Mouse (Mus musculus) heart, postnatal 10 days (tissue): Measurements from ENCODE around the gene Casp7. TPM values are rescaled to one million over a fixed set of nuclear protein-coding genes. Genes with fewer than 3 reads are reported as not detected.
A peak's percentile ranks its signal among the peaks of the same experiment; 100 is the strongest.
"Not testable (repeated sequence)": the region's sequence is repeated elsewhere in the genome, so short reads cannot be mapped to it uniquely, and the experiment has no call there.

ENCODE experiments used
- DNase-seq, 2 experiments: peaks; one replicate each; pipeline ENCODE4 v3.0.0; 2021
- intact Hi-C: fragments of 180-260 bp; cut with DNase I; formaldehyde crosslinking; loops from one replicate; pipeline ENCODE4 v1.15.1; 2025
- total RNA-seq, 2 experiments: library from RNA; stranded (reverse); gene quantifications; 2 replicates each; pipeline ENCODE4 v1.2.3; 2021

The Casp7 gene
- 10 to 100 TPM; 20.7 to 23.8 TPM for total RNA-seq

DNA sequence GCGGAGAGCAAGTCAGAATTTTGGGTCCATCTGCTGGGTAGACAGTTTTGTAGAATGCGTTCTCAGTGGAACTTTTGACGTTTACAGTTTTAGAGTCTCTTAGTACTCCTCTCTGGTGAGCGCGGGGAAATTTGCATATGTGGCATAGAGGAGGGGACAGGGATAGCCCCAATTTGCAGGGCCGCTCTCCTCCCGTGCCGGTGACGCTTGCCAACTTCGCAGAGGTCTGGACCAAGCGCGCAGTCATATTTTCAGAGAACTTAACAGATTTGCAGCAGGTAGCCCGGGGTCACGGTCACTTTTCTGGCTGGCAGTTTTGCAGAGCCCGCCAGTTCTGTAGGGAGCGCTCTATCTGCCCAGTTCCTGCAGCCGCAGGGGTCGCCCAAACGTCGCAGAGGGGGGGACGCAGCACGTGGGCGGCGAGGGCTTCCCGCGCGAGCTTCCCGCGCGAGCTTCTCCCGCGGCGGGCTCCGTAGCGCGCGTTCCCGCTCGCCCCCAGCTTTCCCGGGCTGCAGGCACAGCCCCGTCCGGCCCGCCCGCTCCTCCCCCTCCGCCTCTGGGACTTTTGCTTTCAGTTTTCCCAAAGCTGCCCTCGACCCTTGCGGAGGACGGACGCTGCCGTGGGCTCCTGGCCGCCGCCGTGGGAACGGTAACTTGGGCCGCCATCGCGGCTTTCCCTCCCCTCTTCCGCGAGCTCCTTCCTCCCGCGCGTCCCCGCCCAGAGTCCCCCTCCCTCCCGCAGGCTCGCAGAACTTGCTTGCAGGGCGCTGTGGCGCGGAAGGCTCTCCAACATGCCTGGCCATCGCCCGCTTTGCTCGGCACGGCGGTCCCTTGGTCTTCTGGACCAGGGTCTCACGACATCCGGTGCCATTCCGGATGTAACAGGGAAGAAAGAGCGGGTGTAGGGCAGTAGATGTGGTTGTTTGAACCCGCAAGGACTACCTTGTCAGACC is at the start of gene Casp7:
TSS of gene Casp7 (plus strand) at position 461 of the 953 bp plus-strand sequence.
- peak; percentile 80 to 83 for DNase-seq
- intact Hi-C loops = no loop called here

DNA sequence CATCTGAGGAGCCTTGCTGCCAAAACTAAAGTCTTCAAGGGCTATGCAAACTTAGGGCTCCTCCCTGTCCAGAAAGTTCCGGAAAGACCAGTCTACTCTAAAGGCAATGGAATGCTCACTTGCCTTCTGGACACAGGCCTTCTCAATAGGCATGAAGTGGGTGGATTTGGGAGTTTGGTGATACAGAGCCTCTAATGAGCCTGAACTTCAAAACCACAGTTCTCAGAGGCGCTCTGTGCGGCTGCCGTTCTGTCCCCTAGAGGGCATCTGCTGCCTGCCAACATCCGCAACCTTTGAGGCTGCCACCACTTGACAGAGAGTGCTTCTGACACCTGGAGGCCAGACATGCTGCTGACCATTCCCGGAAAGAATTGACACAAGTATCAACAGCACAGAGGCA is 47.6 kb upstream of the Casp7 start:
- DNase-seq = peak; percentile 46 to 55
- intact Hi-C loops = no loop called here

DNA sequence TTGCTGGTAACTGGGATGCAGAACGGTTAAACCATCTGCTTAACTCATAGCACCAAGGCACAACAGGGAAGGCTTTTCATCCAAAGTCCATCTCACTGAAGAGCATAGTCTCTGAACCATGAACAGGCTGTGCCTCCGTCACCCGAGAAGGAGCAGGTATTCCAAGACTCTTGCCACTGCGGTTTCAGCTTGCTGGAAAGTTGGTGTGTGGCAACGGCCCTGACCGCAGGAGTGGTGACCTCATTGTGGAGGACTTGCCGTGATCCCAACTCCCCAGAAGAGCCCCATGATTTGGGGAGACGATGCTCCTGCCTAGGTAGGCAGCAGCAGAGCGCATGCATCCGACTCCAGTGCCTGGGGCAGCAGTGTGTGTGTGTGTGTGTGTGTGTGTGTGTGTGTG is 43.2 kb upstream of the Casp7 start:
- intact Hi-C loops = no loop called here

DNA sequence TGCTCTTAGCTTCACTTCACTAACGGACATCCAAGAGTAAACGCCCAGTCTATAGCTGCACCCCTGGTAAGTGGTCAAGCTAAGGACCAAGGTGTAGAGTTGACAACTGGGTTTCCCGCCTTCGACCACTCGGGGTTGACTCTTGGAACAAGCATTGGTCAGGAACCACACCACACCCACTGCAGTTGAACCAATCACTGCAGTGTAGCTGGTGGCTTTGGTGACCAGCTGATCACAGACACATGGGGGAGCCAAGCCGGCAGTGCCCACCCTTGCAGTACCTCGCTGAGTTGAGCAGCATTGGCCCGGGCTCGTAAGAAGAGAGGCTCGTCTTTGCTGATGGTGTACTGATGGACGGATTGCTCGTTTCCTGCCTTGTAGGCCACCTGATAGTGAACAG is 41.7 kb upstream of the Casp7 start:
- intact Hi-C loops = loop anchor here (5.0 kb wide), 1 partner anchor 37 kb away; the partner anchor contains the start of gene Nrap
- no peak for DNase-seq

More for the DNA sequence above, 43.2 kb upstream of the Casp7 start:
- no peak for DNase-seq

DNA sequence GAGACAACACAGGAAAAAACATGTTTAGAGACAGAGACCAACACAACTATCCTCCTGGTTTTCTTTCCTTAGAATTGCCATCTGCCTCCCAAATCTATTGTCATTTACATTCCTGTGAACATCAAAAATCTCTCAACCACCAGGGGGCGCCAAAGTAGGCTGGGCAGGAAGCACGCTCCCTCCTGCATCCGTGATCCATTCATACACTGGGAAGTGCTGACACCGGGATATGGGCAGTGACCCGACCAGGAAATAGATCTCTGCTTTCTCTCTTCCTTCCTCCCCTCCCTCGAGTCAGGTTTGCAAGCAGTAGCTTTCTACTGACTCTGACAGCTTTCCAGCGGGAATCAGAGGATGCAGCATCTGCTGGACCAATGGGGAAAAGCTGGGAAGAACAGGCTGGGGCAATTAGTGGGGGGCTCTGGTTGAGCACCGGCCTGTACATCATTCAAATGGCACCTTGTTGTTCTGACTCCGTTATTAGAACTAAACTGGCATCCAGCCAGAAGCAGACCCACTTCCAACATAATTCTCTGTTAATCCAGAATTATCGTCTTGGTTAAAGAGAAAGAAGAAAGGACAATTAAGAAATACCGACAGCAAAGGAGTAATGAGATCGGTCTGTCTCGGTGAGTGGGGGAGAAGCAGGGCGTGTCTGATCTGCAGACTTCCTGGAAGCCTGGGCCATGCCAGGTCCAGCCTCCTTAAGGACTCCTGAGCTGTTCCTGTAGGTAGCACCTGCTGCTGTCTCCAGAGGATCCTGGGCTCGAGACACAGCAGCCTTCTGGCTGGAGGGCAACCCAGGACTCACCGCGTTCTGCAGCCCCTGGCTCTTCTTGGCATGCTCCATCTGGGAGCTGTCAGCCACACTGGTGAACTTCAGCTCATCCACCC is 40.2 kb upstream of the Casp7 start:
- DNase-seq = peak; percentile 76 to 86
- intact Hi-C loops = loop anchor here (5.0 kb wide), 1 partner anchor 36 kb away; the partner anchor contains the start of gene Nrap

DNA sequence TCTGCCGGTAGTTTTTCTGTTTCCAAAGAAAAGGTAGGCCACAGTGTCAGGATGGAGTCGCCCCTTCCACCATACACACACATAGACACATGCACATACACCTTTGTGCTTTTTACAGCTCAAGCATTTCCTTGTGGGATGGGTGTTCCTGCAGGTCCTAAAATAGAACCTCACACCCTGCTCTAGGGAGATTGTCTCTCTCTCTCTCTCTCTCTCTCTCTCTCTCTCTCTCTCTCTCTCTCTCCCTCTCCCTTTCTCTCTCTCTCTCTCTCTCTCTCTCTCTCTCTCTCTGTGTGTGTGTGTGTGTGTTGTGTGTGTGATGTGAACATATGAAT is 39.6 kb upstream of the Casp7 start:
- DNase-seq = not testable (repeated sequence)
- intact Hi-C loops = loop anchor here (5.0 kb wide), 1 partner anchor 35 kb away; the partner anchor contains the start of gene Nrap

DNA sequence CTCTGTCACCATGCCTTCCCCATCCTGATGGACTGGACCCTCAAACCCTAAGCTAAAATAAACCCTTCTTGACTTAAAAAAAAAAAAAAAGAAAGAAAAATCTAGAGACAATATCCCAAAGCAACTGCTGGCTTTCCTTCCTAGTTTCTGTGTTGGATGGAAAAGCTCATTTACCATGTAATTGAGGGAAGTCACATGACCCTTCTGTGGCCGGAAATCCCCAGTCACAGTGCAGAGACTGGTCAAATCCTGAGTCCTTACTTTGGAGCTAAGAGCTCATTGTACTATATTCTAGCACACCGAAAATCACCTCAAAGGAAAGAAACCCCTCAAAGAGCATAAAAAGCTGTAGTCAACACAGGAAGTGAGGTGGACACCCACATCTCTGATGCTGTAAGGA is 38.0 kb upstream of the Casp7 start:
- DNase-seq = no peak
- intact Hi-C loops = loop anchor here (5.0 kb wide), 1 partner anchor 33 kb away; the partner anchor contains the start of gene Nrap

DNA sequence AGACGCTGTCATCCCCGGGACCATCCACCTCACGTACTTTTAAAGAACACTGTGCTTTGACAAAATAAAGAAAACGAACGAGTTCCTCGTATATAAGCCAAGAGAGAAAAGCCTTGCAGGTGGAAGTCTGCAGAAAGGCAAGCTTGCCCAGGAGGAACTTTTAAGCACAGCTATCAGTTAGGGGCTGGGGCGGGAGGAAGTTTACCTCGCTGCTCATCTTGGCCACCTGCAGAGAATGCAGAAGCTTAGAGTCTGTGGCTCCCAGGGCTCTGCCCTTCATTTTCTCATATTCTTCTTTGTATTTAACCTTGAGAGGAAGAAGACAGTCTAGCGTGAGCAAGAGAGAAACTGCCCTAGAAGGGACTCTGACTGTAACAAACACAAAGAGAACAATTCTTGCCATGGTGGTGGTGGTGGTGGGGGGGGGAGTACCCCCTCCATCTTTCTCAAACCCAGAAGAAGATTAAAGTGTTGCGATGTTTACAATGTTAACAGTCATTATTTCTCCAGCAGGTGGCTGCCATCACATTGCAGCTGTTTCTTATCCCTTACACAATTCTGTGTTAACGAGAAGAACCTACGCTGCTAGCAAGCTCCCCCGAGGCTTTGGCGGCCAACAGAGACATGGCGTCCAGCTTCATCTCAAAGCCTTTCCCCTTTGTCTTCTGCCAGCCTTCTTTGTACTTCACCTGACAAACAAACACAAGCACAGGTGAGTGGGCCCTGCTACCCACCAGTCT is 33.0 kb upstream of the Casp7 start:
- DNase-seq = no peak
- intact Hi-C loops = no loop called here

DNA sequence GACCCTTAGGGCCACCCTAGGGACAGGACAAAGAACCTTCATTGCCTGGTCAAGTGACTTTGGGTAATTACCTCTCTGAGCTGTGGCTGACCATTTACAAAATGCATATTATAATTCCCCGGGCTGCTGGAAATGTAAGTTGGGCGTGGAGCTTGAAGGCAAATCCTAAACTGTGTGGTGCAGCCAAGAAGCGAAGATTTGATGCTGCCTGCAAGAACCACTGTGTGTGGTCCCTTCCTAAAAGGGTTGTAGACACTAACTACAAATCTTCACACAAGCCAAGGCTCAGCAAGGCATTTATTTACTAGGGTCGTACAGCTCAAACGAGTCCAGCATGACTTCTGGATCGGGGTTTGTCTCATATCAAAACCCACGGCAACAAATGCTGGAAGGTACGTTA is 32.4 kb upstream of the Casp7 start:
- DNase-seq = no peak
- intact Hi-C loops = no loop called here

DNA sequence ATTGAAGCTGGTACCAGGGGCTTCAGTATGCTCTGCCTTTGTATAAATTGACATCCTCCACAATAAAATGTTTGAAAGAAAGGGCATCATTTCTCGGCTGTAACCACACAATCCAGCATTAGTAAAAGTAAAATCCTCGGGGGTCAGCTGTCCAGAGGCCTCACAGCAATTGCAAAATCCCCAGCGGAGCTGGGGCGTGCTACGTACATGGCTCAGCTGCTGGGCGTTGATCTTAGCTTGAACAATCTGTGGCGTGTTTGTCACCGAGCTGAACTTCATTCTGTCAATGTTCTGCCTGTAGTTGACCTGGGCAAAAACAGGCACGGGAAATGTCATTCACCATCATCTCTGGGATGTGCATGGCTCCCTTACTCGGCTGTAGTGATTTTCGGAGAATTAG is 30.8 kb upstream of the Casp7 start:
- intact Hi-C loops = no loop called here

DNA sequence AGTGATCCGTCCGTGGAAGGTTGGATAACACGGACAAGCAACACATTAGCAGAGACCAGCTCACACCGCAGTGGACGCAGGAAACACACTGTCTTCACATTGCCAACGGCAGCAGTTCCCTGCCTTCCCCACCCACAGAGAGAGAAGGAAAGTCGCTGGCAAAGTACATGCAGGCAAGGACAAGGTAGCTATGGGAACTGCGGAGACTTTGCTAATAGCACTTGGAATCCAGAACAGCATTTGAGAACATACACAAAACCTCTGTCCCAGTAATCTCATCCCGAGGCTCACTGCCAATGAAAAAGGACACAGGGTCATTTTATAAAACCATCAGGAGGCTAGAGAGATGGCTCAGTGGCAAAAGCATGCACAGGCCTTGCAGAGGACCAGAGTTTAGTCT is 30.3 kb upstream of the Casp7 start:
- DNase-seq = no peak
- intact Hi-C loops = no loop called here

More for the DNA sequence above, 30.8 kb upstream of the Casp7 start:
- no peak for DNase-seq

DNA sequence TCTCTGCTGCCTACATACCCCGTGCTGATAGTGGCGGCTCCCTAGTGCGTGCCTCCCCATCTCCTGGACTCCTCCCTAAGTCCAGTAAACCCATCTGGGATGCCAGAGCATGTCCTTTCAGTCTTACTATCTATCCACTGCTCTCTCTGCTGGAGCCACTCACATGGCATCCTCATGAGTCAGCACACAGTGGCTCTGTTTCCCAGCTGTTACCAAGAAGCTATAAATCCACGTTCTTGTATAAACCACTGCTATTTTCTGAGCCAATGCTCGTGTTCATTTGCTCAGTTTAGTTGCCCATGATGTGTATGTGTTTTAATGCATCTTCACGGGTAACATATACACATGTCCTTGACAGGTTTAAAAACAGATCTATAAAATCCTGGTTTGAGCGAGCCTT is 29.2 kb upstream of the Casp7 start:
- intact Hi-C loops = no loop called here
- no peak for DNase-seq

DNA sequence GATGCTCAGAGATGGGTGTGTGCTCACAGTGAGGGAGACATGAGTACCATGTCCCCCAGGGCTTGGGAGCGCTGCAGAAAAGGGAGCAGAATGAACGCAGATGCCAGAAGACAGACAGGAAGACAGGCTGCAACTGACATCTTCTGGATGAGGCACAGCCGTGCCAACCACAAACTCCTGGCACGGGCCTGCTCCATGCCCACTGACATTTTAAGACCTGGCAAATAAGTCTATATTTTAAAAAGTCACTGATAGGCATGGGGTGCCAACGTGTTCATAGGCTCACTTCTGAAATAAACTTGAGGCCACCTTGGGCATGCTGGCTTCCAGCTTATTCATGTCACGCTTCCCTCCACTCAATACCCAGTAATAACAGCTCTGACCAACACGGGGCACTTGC is 28.0 kb upstream of the Casp7 start:
- no peak for DNase-seq
- intact Hi-C loops = no loop called here

DNA sequence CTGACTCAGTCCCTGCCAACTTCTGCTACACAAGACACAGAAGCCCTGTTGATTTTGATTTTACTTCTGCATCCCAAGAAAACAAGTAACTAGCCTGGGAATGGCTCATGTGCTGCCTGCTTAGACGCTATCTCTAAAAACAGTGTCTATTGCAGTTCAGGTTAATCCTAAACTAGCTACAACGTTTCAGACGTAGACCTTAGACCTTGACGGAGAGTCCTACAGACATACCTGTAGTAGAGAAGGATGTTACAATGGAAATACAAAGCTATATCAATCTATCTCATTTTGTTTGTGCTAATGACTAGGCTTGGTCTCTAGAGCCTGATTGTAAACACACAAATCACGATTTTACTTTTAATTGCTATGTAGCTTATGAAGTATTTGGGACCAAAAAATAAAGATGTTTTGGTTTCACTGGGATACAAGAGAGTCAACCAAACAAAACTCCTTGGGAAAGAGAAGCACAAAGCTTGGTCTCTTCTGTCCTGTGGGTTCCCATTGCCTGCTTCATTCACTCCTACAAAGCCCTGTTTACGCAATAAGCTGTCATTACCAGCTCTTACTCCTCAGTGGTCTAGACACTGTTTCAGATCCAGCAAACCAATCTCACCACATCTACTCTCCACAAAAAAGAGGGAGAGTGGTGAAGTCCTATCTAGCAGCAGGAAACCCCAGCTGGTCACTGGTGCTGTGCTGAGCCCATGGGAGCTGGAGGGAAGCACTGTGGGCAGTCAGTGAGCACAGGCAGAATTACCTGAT is 26.4 kb upstream of the Casp7 start:
- no peak for DNase-seq
- intact Hi-C loops = no loop called here

DNA sequence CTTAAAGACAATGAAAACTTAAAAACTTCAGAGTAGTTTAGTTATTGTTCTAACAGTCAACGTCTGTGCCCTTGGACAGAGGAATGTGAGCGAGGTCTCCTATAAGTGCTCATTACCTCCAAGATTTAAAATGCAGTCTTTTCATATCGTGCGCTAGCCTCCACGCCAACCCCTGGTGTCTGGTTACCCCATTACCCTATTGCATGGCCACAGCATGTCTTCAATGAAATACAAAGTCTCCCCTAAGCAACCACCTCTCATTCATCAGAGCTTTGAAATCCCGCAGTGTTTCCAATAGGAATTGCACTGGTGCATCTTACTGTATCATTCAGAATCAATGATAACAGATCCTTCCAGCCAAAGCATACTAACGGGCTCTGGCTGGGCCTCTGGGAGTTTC is 24.7 kb upstream of the Casp7 start:
- DNase-seq = no peak
- intact Hi-C loops = no loop called here

DNA sequence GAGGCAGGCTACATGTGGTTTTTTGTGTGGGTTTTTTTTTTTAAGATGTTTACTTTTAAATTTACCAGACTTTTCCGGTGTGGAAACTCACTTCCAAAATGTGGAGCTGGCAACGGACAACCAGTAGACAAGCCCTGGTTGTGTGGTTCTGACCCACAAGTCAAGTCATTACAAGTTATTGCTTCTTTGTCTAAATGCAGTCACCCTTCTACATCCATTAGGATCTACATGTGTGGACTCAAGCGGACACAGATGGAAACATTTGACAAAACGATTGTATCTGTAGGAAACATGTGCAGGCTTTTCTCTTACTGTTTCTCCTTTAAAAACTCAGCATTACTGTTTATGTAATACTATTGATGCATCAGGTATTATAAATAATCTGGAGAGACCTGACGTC is 23.7 kb upstream of the Casp7 start:
- intact Hi-C loops = no loop called here
- no peak for DNase-seq

DNA sequence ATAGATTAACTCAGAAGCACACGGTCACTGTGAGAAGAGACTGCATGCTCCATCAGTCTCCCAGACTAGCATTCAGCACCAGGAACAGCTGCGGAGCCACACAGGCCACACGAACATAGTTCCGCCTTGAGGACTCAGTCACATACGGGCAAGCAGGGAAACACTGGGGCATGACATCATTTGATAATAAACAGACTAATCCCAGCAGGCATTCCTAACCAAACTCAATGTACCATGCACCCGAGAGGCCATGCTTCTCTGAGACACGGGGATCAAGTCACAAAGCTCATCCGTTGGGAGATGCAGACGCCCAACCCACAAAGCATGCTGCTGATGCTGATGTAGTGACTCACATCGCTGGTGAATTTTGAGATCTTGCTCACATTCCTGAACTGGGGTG is 22.9 kb upstream of the Casp7 start:
- intact Hi-C loops = no loop called here
- DNase-seq = no peak

DNA sequence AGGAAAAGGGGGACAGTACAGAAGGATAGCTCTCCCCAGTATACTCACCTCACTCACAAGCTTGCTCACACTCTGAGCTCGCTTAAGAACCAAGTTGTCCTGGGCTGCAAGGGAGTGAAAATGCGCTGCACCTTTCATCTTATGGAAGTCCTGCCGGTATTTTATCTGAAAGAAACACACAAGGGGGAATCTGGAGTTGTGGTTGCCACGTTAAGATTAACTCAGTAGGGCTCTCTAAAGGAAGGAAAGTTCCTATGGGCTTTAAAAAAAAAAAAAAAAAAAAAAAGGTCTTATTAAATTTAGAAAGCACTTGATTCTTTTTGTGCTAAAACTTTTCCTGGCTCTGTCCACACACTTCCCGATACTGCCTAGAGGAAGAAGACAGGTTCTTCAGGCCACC is 18.9 kb upstream of the Casp7 start:
- no peak for DNase-seq
- intact Hi-C loops = no loop called here

DNA sequence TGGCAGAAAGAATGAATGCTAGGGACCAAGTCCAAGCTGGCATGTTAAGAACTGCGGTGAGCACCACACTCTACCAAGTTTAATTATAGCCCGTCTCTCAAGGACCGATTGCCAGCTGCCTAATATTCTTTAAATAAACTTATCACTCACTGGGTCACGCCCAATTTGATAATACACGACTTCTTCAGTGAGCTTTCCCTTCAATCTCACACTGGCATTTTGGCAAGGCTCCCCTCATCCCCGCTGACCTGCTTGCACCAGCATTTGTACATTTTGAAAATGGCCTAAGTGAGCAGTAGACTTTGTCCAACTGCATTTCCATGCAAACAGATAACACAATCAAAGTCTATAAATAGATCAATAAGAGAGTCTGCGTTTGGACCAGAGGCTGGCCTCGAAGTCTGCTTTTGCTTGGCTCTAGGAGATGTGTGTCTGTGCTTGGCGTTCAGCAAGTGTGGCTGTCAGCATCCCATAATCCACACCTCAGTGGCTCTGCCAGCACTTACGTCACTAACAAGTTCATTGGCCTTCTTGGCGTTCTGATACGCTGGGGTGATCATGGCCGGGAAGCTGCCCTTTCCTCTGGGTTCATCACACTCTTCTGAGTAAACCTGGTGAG is 18.3 kb upstream of the Casp7 start:
- DNase-seq = peak; percentile 86
- intact Hi-C loops = no loop called here

DNA sequence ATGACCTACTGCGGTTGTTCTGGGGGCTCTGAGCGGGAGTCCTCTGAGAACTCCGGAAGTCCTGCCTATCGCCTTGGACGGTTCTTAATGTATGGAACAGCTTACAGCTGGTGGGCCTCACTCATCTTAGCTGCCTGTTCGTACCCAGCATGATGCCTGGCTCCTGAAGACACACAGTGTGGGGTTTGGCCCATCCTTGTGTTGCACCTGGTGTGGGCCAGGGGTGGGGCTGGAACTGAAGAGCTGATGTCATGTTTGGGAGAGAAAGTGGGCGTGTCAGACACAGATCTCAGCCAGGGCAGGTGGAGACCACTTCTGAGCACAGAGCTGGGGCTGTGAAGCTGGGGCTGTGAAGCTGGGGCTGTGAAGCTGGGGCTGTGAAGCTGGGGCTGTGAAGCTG is 16.6 kb upstream of the Casp7 start:
- DNase-seq = no peak
- intact Hi-C loops = no loop called here
